Mouse (Mus musculus): ENCODE results near the gene Grb14. TPM values are rescaled to one million over a fixed set of nuclear protein-coding genes. Genes with fewer than 3 reads are reported as not detected.

The Grb14 gene
- total and polyA plus RNA-seq, 3 experiments = 0.22 TPM; not detected in 2

GRCm38 (mm10) chr2:64920879-64921278 lies 103.9 kb downstream of the Grb14 start:
- no peak for ATAC-seq (ENCODE audit: extremely low read depth, insufficient number of reproducible peaks, low FRiP score, poor library complexity, severe bottlenecking)

DNA sequence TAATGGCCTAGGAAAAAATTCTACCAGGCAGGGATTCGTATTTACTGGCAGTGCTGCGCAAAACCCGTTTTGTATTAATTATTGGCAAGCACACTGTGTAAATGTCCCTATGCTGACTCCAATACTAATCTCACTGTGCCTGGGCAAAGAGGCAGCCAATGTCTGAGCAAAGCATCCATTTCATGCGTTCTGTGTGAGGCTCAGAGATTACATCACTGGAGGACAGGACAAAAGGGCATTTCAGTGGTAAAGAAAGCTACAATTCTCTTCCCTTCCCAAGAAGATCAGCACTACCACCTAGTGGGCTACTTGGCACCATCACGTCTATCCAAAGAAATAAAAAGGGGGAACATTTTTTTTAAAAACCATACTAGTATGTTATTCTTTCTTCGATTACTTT lies 109.3 kb downstream of the Grb14 start:
- Histone ChIP-seq H3K4me3 (ENCODE audit: low read depth, low read length) (no peak overlapping the region), H3K27me3 (ENCODE audit: insufficient read depth, low read length) (no peaks in the 10 kb centered on the region), H3K4me1 (ENCODE audit: insufficient read depth, low read depth, low read length) (no peaks in the 10 kb centered on the region), H3K9me3 (replicated peaks) (peaks cover 7% of the 10 kb centered on the region), H3K36me3 (replicated peaks) (no peaks in the 10 kb centered on the region)
- ATAC-seq (ENCODE audit: extremely low read depth, insufficient number of reproducible peaks, low FRiP score, poor library complexity, severe bottlenecking) (no peak), DNase-seq (ENCODE audit: low spot score) (no peak)
- no peak for TF ChIP-seq POLR2AphosphoS5 (IDR thresholded peaks at IDR 0.05; ENCODE audit: insufficient replicate concordance, low read depth, low read length)
- no peak for TF ChIP-seq TAL1 (conservative IDR thresholded peaks at IDR 0.05; ENCODE audit: low read depth, low read length)
- TF ChIP-seq GATA1 (IDR thresholded peaks at IDR 0.05; ENCODE audit: borderline replicate concordance, low read length) = no peak
- no peak for TF ChIP-seq CTCF (IDR thresholded peaks at IDR 0.05; ENCODE audit: low read depth, low read length)

More at GRCm38 (mm10) chr2:64920879-64921278, 103.9 kb downstream of the Grb14 start:
- TF ChIP-seq CTCF (IDR thresholded peaks at IDR 0.05; ENCODE audit: low read depth, low read length) (no peak), GATA1 (IDR thresholded peaks at IDR 0.05; ENCODE audit: borderline replicate concordance, low read length) (no peak), TAL1 (conservative IDR thresholded peaks at IDR 0.05; ENCODE audit: low read depth, low read length) (no peak), GATA2 (IDR thresholded peaks at IDR 0.05; ENCODE audit: borderline replicate concordance, low read depth, low read length) (no peak), POLR2AphosphoS5 (IDR thresholded peaks at IDR 0.05; ENCODE audit: insufficient replicate concordance, low read depth, low read length) (no peak)
- no peaks in the 10 kb centered on the region for H3K36me3 ChIP-seq (replicated peaks)
- no peaks in the 10 kb centered on the region for H3K4me1 ChIP-seq (ENCODE audit: insufficient read depth, low read depth, low read length)
- peaks cover 10% of the 10 kb centered on the region for H3K9me3 ChIP-seq (replicated peaks)
- no peak overlapping the region for H3K4me3 ChIP-seq (ENCODE audit: low read depth, low read length)
- H3K27me3 ChIP-seq (ENCODE audit: insufficient read depth, low read length) = no peaks in the 10 kb centered on the region
- no peak for DNase-seq (ENCODE audit: low spot score)

DNA sequence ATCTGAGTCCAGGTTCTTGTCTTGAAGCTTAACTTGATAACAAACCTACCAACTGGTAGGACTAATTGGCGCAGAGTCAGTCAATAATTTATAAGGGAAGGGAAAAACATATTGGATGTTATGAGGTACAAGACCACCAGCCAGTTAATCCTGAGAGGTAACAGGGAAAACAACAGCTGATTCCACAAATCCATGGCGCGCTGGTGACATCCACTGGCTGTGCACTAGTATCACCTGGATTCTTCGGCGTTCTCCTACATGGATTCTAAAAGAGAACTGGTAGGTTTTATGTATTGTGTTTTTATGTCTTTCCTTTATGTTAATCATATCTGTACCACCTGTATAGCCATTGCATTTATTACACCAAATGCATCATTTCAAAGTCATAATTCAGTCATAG lies 119.9 kb downstream of the Grb14 start:
- Histone ChIP-seq H3K36me3 (replicated peaks) (no peaks in the 10 kb centered on the region), H3K4me3 (ENCODE audit: low read depth, low read length) (no peak overlapping the region), H3K27me3 (ENCODE audit: insufficient read depth, low read length) (no peaks in the 10 kb centered on the region), H3K9me3 (replicated peaks) (peaks cover 6% of the 10 kb centered on the region), H3K4me1 (ENCODE audit: insufficient read depth, low read depth, low read length) (no peaks in the 10 kb centered on the region)
- no peak for TF ChIP-seq CTCF (IDR thresholded peaks at IDR 0.05; ENCODE audit: low read depth, low read length)
- TF ChIP-seq GATA2 (IDR thresholded peaks at IDR 0.05; ENCODE audit: borderline replicate concordance, low read depth, low read length) = no peak
- TF ChIP-seq TAL1 (conservative IDR thresholded peaks at IDR 0.05; ENCODE audit: low read depth, low read length) = no peak
- TF ChIP-seq POLR2AphosphoS5 (IDR thresholded peaks at IDR 0.05; ENCODE audit: insufficient replicate concordance, low read depth, low read length) = no peak
- no peak for TF ChIP-seq GATA1 (IDR thresholded peaks at IDR 0.05; ENCODE audit: borderline replicate concordance, low read length)
- DNase-seq (ENCODE audit: low spot score) (no peak), ATAC-seq (ENCODE audit: extremely low read depth, insufficient number of reproducible peaks, low FRiP score, poor library complexity, severe bottlenecking) (no peak)

DNA sequence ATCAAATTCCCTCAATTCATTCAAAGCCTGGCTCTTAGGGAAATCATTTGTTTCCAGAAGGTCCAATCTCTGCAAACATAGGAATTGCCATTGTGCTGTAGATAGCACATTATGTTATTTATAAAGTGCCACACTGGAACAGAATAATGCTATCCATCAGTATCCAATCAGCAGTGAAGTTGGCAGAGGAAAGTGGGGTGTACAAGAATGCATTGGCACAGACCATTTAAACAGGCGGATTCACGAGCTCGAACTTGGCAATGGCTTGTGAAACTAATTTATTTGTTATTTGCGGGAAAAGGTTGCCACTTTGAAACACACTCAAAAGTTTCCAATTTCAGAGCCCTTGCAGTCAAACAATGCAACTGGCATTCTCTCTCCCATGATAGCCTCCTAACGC lies 126.9 kb downstream of the Grb14 start:
- no peak overlapping the region for H3K4me3 ChIP-seq (ENCODE audit: low read depth, low read length)
- H3K27me3 ChIP-seq (ENCODE audit: insufficient read depth, low read length) = no peaks in the 10 kb centered on the region
- ATAC-seq (ENCODE audit: extremely low read depth, insufficient number of reproducible peaks, low FRiP score, poor library complexity, severe bottlenecking) (no peak), DNase-seq (ENCODE audit: low spot score) (no peak)
- TF ChIP-seq POLR2AphosphoS5 (IDR thresholded peaks at IDR 0.05; ENCODE audit: insufficient replicate concordance, low read depth, low read length) (no peak), CTCF (IDR thresholded peaks at IDR 0.05; ENCODE audit: low read depth, low read length) (no peak), GATA1 (IDR thresholded peaks at IDR 0.05; ENCODE audit: borderline replicate concordance, low read length) (no peak), TAL1 (conservative IDR thresholded peaks at IDR 0.05; ENCODE audit: low read depth, low read length) (no peak), GATA2 (IDR thresholded peaks at IDR 0.05; ENCODE audit: borderline replicate concordance, low read depth, low read length) (no peak)
- H3K9me3 ChIP-seq (replicated peaks) = peaks cover 4% of the 10 kb centered on the region
- no peaks in the 10 kb centered on the region for H3K4me1 ChIP-seq (ENCODE audit: insufficient read depth, low read depth, low read length)
- no peaks in the 10 kb centered on the region for H3K36me3 ChIP-seq (replicated peaks)

DNA sequence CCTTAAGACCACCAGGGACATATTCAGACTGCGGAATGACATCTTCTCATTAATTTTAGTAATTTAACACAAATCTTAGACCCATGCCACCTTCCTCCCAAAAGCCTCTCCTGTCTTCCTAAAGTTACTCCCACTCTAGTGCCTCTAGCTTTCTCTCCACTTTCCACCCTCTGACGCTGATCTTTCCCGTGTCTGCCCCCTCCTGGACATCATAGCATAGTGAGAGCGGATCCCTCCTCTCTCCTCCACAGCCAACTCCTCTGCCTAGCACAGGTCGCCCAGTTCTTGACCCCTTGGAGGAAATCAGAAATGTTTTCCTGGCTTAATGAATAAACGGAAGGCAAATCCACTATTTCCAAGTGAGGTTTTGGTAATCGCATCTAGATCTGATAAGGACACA lies 131.6 kb downstream of the Grb14 start:
- Histone ChIP-seq H3K4me1 (ENCODE audit: insufficient read depth, low read depth, low read length) (no peaks in the 10 kb centered on the region), H3K4me3 (ENCODE audit: low read depth, low read length) (no peak overlapping the region), H3K36me3 (replicated peaks) (no peaks in the 10 kb centered on the region), H3K27me3 (ENCODE audit: insufficient read depth, low read length) (no peaks in the 10 kb centered on the region), H3K9me3 (replicated peaks) (peaks cover 6% of the 10 kb centered on the region)
- ATAC-seq (ENCODE audit: extremely low read depth, insufficient number of reproducible peaks, low FRiP score, poor library complexity, severe bottlenecking) (no peak), DNase-seq (ENCODE audit: low spot score) (no peak)
- TF ChIP-seq GATA2 (IDR thresholded peaks at IDR 0.05; ENCODE audit: borderline replicate concordance, low read depth, low read length) = no peak
- no peak for TF ChIP-seq TAL1 (conservative IDR thresholded peaks at IDR 0.05; ENCODE audit: low read depth, low read length)
- no peak for TF ChIP-seq POLR2AphosphoS5 (IDR thresholded peaks at IDR 0.05; ENCODE audit: insufficient replicate concordance, low read depth, low read length)
- no peak for TF ChIP-seq GATA1 (IDR thresholded peaks at IDR 0.05; ENCODE audit: borderline replicate concordance, low read length)
- TF ChIP-seq CTCF (IDR thresholded peaks at IDR 0.05; ENCODE audit: low read depth, low read length) = no peak

DNA sequence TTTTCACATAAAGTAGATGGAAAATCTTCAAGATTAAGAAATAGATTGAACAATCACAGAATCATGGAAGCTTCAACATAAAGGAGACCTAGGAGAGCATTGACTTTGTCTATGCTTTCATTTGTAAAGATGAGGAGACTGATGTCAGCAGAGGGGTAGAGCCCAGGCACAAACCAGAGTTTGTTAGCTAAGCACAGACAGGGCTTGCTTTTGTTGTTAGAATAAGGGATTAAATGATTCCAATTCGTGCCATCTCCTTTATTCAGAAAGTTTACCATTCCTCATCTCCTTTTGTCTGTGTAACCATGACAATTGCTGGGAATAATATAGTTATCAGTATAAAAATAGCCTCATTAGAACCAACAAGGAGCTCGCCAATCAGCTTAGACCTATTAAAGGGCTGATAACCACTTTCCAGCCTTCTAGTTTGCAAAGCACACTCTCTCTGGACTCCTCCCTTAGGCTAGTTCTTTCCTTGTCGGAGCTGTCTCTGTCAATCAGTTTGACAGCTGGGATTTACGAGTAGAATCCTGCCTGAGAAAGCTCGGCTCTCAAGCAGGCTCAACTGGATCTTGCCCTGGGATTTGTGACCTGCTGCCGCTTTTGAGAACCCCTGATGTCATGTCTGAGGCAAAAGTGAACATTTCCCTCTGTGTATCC lies 137.6 kb downstream of the Grb14 start:
- no peak for ATAC-seq (ENCODE audit: extremely low read depth, insufficient number of reproducible peaks, low FRiP score, poor library complexity, severe bottlenecking)
- Histone ChIP-seq H3K9me3 (replicated peaks) (no peaks in the 10 kb centered on the region), H3K27me3 (ENCODE audit: insufficient read depth, low read length) (no peaks in the 10 kb centered on the region), H3K4me3 (ENCODE audit: low read depth, low read length) (no peak overlapping the region), H3K4me1 (ENCODE audit: insufficient read depth, low read depth, low read length) (no peaks in the 10 kb centered on the region), H3K36me3 (replicated peaks) (no peaks in the 10 kb centered on the region)
- DNase-seq (ENCODE audit: low spot score) = no peak
- no peak for TF ChIP-seq TAL1 (conservative IDR thresholded peaks at IDR 0.05; ENCODE audit: low read depth, low read length)
- TF ChIP-seq GATA1 (IDR thresholded peaks at IDR 0.05; ENCODE audit: borderline replicate concordance, low read length) = no peak
- no peak for TF ChIP-seq GATA2 (IDR thresholded peaks at IDR 0.05; ENCODE audit: borderline replicate concordance, low read depth, low read length)
- TF ChIP-seq POLR2AphosphoS5 (IDR thresholded peaks at IDR 0.05; ENCODE audit: insufficient replicate concordance, low read depth, low read length) = no peak

Data from G1E (cell line).